Mouse (Mus musculus) brain, embryonic 14.5 days (tissue): ENCODE measurements at regions not wholly inside any gene's neighbourhood (a gene's known extent, or its start where the extent isn't known, plus 50 kb on each side); places are given as distances from the start of the nearest gene placed in this dataset.
A peak's percentile ranks its signal among the peaks of the same experiment; 100 is the strongest.

ENCODE experiments used
- DNase-seq: peaks from one replicate; pipeline ENCODE4 v3.0.0-alpha.2; 2011; ENCODE audit warnings: low read depth
- CTCF ChIP-seq: fragments of 200-500 bp; IDR thresholded peaks from 2 replicates; pipeline ENCODE4 v1.5.1; 2012; ENCODE audit warnings: inconsistent platforms, mild to moderate bottlenecking, moderate library complexity, borderline replicate concordance; ENCODE audit not compliant: insufficient read depth, insufficient read length; ENCODE audit errors: extremely low read depth
- POLR2A ChIP-seq: fragments of 200-500 bp; IDR thresholded peaks from 2 replicates; pipeline ENCODE4 v1.6.1; 2012; ENCODE audit warnings: mild to moderate bottlenecking, inconsistent platforms, borderline replicate concordance; ENCODE audit not compliant: poor library complexity, insufficient read depth, insufficient read length, severe bottlenecking; ENCODE audit errors: extremely low read depth

DNA sequence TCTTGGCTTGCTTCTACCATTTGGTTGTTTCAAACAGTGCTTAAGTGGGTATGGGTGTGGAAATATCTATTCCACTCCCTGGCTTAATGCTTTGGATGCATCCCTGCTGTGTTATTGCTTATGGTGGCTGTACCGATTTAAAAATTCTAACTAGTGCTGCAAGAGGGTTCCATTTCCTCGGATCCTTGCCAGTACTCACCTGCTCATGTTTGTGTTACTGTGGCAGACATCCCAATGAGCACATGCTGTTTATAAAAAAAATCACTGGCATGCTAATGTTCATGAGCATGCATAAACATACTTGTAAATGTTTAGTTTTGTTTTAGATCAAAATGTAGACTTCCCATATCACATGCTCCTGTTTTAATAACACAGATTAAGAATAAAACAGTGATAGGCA is 285.6 kb upstream of the Ddhd1 start:
- DNase-seq, result no peak
- TF ChIP-seq POLR2A (no peak), CTCF (no peak)

DNA sequence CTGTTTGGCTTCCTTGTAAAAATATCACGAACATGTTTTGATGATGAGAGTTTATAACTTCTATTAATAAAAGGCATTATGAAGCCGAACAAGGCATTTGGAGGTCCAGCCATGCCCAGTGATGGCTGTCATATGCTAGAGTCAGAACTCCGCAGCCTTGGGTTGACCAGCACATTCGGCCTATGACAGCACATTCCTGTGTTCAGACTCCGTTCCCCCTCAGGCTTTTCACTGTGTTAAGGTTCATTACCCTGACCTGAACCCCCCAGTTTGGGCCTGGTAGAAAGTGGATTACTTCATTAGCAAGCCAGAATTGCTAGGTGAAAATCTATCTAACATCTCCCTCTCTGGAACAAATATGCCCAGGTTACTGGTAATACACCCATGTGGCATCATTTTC is 286.2 kb upstream of the Ddhd1 start:
- no peak for TF ChIP-seq POLR2A
- TF ChIP-seq CTCF, result no peak
- no peak for DNase-seq

DNA sequence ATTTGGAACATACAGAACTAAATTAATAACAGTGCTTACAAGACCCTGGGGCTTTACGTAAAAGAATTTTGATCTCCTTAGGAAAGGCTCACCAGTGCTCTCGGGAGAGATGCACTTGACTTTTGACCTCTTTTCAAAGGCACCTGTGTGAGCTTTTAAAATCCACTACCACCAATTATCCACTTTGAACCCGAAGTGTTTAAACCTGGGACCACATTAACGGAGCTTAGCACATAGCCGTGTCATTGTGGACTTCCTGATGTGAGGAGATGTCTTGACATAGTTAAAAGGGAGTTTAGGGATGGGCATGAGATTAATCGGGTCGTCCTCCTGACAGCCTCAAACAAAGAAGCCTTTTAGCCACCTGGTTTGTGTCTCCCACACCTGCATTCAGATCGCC is 286.6 kb upstream of the Ddhd1 start:
- no peak for DNase-seq
- no peak for TF ChIP-seq POLR2A
- TF ChIP-seq CTCF, result no peak

DNA sequence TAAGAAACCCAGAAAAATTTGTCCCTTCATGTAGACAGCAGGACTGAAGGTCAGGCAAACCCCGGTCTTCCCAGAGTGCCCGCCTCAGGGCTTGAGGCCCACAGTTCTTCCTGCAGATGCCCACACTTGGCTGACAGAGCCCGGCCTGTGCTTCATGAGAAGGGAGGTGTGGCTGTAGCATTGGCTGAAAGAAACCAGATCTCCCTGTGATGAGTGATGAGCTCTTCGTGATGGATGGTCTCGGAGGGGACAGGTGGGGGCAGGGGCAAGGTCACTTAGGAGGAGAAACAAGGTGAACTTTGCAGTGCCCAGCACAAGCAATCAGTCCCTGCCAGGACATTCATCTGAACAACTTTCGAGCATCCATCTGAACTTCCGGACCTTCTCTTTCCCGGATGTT is 298.7 kb upstream of the Ddhd1 start:
- no peak for DNase-seq
- TF ChIP-seq POLR2A, result no peak
- no peak for TF ChIP-seq CTCF

DNA sequence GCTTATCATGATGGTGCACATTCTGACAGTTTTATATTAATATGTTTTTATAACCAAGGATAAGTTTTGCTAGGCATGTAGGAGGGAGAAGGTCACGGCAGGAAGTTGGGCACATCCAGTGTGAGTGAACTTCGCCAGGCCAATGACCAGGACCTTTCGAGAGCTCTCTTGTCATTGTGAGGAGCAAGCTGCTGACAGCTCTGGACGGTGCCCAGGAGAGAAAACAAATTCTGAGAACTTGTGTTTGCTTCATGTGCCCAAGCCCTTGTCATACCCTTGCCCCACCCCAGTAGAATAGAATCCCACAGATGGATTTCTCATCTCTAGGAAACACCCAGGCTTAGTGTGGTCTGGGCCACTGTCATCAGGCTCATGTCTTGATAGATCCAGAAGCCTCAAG is 304.5 kb upstream of the Ddhd1 start:
- DNase-seq, result no peak
- no peak for TF ChIP-seq CTCF
- no peak for TF ChIP-seq POLR2A

DNA sequence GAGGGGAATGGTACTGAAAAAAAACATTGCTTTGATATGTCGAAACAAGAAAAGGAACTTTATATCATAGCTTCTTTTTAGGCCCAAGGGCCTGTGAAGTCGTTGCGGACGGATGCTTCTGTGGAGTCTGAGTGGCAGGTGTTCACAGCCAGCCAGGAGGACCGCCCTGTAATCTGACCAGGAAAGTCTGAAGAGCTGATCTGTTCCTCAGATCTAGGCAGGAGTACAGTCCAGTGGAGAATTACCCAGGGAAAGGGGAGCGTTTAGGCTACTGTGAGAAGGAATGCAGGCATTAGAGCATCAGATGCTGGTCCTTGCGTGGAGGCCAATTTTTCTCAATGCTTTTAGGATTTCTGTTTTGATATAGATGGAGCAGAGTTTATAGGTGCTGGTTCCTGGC is 306.1 kb upstream of the Ddhd1 start:
- DNase-seq, result no peak
- TF ChIP-seq POLR2A (no peak), CTCF (no peak)

DNA sequence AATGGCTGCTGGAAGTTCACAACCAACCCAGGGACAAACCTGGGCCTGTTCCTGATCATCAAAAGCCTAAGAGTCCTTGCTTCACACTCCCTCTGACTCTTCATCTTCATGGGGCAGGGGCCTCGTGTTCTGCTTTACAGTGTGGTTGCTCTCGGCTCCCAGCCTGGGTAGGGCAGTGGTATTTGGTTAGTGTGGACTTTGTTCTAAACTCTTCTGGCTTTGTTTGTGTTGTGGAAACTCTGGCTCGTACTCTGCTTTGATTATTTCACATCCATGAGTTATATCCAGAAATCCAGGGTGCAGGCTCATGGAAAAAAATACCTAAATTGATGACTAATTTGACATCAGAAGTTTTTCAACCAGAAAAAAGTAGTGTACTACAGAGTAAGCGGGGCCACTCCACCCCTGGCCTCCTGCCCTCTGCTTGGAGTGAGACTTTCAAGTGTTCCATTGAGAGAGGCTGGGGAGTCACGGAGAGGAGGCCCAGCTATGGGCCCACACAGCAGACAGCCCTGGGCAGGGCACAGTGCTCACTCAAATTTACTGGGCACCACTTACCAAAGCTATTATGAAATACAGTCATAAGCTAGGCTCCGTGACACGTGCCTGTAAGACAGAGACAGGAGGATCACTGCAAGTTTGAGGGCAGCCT is 325.4 kb upstream of the Ddhd1 start:
- TF ChIP-seq POLR2A, result no peak
- no peak for TF ChIP-seq CTCF

DNA sequence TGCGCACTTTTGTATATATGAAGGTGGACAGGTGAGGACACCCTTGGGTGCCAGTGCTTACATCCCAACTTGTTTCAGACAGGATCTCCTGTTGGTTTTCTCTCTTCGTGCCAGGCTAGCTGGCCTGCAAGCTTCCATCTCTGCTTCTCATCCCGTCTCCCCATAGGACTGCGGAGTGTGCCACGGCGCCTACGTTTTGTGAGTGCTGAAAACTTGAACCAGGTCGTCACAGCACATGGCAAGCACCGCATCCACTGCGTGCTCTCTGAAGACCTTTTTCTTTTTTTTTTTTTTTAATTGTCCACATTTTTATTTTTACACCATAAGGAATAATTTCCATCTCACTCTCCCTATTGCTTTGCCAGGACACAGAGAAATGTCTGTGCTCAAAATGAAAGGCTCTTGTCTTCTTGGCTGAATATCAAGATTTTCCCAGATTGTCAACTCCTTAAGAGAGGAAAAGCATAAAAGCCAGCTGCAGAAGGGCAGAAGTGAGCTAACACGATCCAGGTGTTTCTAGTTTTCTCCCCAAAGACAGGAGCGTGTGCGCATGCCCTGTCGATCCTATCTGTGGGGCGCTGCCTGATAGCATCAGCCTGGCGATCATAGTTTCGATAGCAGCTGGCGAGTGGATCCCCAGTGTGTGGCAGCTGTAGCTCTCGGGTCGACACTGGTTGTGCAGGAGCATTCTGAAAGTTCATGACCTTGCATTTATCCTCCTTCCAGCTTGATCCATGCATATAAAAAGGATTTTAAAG is 326.4 kb upstream of the Ddhd1 start:
- no peak for TF ChIP-seq CTCF
- TF ChIP-seq POLR2A, result no peak
- peak; percentile 28 for DNase-seq

More for the DNA sequence above, 325.4 kb upstream of the Ddhd1 start:
- DNase-seq, result no peak

DNA sequence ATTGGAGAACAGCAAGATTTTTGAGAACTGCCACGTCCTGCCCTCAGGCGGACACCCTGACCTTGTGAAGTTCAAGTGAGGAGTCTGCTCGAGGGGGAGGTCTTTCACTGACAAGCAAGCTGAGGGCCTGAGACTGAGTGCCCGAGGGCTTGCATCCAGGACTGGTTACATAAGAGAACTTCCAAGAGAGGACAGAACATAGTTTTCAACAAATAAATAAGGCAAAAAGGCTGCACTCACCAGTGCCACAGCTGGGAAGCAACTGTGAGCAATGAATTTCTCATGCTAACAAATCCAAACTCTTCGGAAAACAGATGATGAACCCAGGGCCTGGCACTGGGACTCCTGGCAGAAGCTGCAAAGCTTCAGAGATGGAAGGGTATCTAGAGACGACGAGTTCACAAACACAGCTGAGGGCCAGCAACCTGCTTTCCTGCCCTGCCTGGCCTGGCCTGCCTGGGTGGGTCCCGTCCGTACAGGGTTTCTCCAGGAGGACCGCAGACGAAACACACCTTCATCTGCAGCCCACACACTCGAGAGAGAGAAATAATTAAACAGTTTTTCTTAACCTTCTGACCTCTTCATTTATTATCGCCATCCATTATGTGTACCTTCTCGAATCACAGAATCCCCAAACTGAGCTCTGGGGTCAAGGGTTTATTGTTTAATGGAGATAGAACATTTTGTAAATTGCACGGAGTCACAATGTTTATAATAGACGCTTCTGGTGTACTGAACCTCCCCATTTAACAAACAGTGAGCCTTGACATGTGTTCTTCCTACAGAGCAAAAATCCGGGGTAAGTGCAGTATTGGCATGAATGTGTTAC is 334.3 kb upstream of the Ddhd1 start:
- DNase-seq, result no peak
- TF ChIP-seq CTCF, result no peak

DNA sequence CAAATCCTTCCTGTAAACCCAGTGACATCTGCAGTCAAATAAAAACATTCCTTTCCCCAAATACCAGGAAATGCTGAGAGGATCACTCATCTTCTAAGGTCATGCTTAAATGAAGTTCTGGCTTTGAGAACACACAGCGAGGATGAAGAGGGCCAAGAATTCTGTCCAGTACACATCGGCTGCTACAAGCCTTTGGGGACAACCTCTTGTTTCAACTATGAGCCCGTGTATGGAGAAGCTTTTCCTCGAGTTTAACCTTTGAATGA is 334.9 kb upstream of the Ddhd1 start:
- DNase-seq, result no peak
- TF ChIP-seq CTCF (no peak), POLR2A (no peak)

DNA sequence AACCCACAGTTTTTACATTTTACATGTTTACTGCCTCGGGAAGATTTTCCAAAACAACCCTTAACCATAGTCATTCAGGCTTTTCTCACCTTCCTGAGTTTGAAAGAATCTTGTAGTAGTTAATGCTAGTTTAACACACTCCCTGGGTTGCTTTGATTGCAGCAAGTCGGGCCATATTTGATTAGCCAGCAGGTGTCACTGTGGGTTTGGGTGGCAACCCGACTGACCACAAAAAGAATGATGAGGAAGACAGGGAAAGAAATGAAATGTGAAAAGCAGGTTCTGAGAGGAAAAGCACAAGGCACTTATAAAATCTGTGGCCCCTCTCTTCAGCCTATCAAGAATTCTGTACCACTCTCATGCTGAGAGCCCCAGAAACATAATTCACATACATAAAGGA is 335.7 kb upstream of the Ddhd1 start:
- peak; percentile 86 for DNase-seq
- TF ChIP-seq POLR2A (no peak), CTCF (peak; percentile 80; the same call in 1 of the 2 replicates)
